Mouse (Mus musculus) heart, embryonic 10.5 days (tissue): Measurements from ENCODE around the gene Exosc5. TPM values are rescaled to one million over a fixed set of nuclear protein-coding genes. Genes with fewer than 3 reads are reported as not detected.

Source experiments
- DNase-seq: peaks from one replicate; pipeline ENCODE4 v3.0.0-alpha.2; 2017; ENCODE audit warnings: low spot score
- H3K27ac ChIP-seq: fragments of 300-500 bp; sonication (generic); 2 replicates; pipeline ENCODE4 v1.5.1; 2016; ENCODE audit warnings: mild to moderate bottlenecking
- H3K27me3 ChIP-seq: fragments of 300-500 bp; sonication (generic); 2 replicates; pipeline ENCODE4 v1.6.1; 2016; ENCODE audit warnings: mild to moderate bottlenecking; ENCODE audit not compliant: poor library complexity, insufficient read depth, severe bottlenecking
- H3K36me3 ChIP-seq: fragments of 300-500 bp; sonication (generic); 2 replicates; pipeline ENCODE4 v1.6.1; 2016; ENCODE audit warnings: mild to moderate bottlenecking, moderate library complexity
- H3K4me1 ChIP-seq: fragments of 300-500 bp; sonication (generic); 2 replicates; pipeline ENCODE4 v1.6.1; 2016; ENCODE audit warnings: mild to moderate bottlenecking
- H3K4me3 ChIP-seq: fragments of 300-500 bp; sonication (generic); 2 replicates; pipeline ENCODE4 v1.5.1; 2016; ENCODE audit warnings: mild to moderate bottlenecking, moderate library complexity
- H3K9me3 ChIP-seq: fragments of 300-500 bp; sonication (generic); 2 replicates; pipeline ENCODE4 v1.6.1; 2016; ENCODE audit warnings: mild to moderate bottlenecking, moderate library complexity
- WGBS: fragments of 180-500 bp; shearing (Covaris S2); methylation state at CpG from one replicate; pipeline ENCODE4 v1.1.7; 2016; 5-methylcytosine and 5-hydroxymethylcytosine counted together
- polyA plus RNA-seq: library from polyadenylated mRNA; unstranded; fragments of >200 nt; fragmentation: Nextera tagmentation; extraction: Ambion mirVana; gene quantifications from 2 replicates; pipeline ENCODE4 v1.2.1, GENCODE M21; 2016

Exosc5 gene
- polyA plus RNA-seq, result 50.6 and 74.8 TPM in 2 replicates

- peak; percentile 100 for DNase-seq
- H3K27me3 ChIP-seq, result no peaks in the 10 kb centered on the region
- H3K27ac ChIP-seq, result peak within 1 kb of the TSS; percentile 93
These were observed at the start of gene Exosc5, which contains the start of gene Bckdha for GRCm38 (mm10) chr7:25658657-25659472. Exosc5 (plus strand) TSS chr7:25659164. Bckdha (minus strand) TSS chr7:25658981.

GRCm38 (mm10) chr7:25610056-25610455 is 48.9 kb upstream of the Exosc5 start:
- Histone ChIP-seq H3K9me3 (no peaks in the 10 kb centered on the region), H3K36me3 (no peaks in the 10 kb centered on the region), H3K4me1 (no peaks in the 10 kb centered on the region), H3K4me3 (no peak overlapping the region), H3K27ac (no peak overlapping the region), H3K27me3 (0 out of 2 replicates have a peak, but pooled peaks cover 5% of the 10 kb centered on the region)
- 33% methylated on average over 6 of the region's 6 CpGs for WGBS
- DNase-seq, result peak; percentile 20

More at GRCm38 (mm10) chr7:25658657-25659472, at the start of gene Exosc5, which contains the start of gene Bckdha:
- Histone ChIP-seq H3K4me3 (peak within 1 kb of the TSS; percentile 73), H3K36me3 (peaks cover 13% of the 10 kb centered on the region), H3K4me1 (peaks cover 4% of the 10 kb centered on the region; the same call in 1 of the 2 replicates), H3K9me3 (no peaks in the 10 kb centered on the region)
- under 1% methylated on average over 50 of the region's 50 CpGs for WGBS

GRCm38 (mm10) chr7:25611501-25611900 is 47.5 kb upstream of the Exosc5 start:
- WGBS, result 48% methylated on average over 7 of the region's 7 CpGs
- no peak overlapping the region for H3K4me3 ChIP-seq
- H3K27ac ChIP-seq, result no peak overlapping the region
- no peaks in the 10 kb centered on the region for H3K4me1 ChIP-seq
- peaks cover 8% of the 10 kb centered on the region; the same call in 1 of the 2 replicates for H3K27me3 ChIP-seq
- H3K9me3 ChIP-seq, result no peaks in the 10 kb centered on the region
- H3K36me3 ChIP-seq, result no peaks in the 10 kb centered on the region
- no peak for DNase-seq

GRCm38 (mm10) chr7:25614086-25614485 is 44.9 kb upstream of the Exosc5 start:
- 86% methylated on average over 5 of the region's 5 CpGs for WGBS
- H3K4me1 ChIP-seq, result no peaks in the 10 kb centered on the region
- no peak overlapping the region for H3K27ac ChIP-seq
- H3K27me3 ChIP-seq, result peaks cover 8% of the 10 kb centered on the region; the same call in 1 of the 2 replicates
- DNase-seq, result peak; percentile 59
- no peaks in the 10 kb centered on the region for H3K36me3 ChIP-seq
- H3K4me3 ChIP-seq, result no peak overlapping the region
- H3K9me3 ChIP-seq, result no peaks in the 10 kb centered on the region

- peaks cover 6% of the 10 kb centered on the region; the same call in 1 of the 2 replicates for H3K4me1 ChIP-seq
- DNase-seq, result peak; percentile 66
- H3K27ac ChIP-seq, result no peak overlapping the region
- no peaks in the 10 kb centered on the region for H3K36me3 ChIP-seq
- peaks cover 8% of the 10 kb centered on the region; the same call in 1 of the 2 replicates for H3K27me3 ChIP-seq
- 62% methylated on average over 21 of the region's 21 CpGs for WGBS
- no peaks in the 10 kb centered on the region for H3K9me3 ChIP-seq
- H3K4me3 ChIP-seq, result no peak overlapping the region
These were observed 43.9 kb upstream of the Exosc5 start for GRCm38 (mm10) chr7:25614831-25615705.

GRCm38 (mm10) chr7:25615706-25616011 is 43.3 kb upstream of the Exosc5 start, which contains the start of gene Erich4:
Erich4 (minus strand) TSS chr7:25615892.
- WGBS, result 75% methylated on average over 5 of the region's 5 CpGs
- H3K36me3 ChIP-seq, result peaks cover under 1% of the 10 kb centered on the region; the same call in 1 of the 2 replicates
- H3K9me3 ChIP-seq, result no peaks in the 10 kb centered on the region
- H3K27ac ChIP-seq, result no peak within 1 kb of the TSS
- peaks cover 8% of the 10 kb centered on the region; the same call in 1 of the 2 replicates for H3K27me3 ChIP-seq
- DNase-seq, result no peak
- H3K4me3 ChIP-seq, result no peak within 1 kb of the TSS
- peaks cover 8% of the 10 kb centered on the region; the same call in 1 of the 2 replicates for H3K4me1 ChIP-seq

GRCm38 (mm10) chr7:25617376-25618160 is 41.4 kb upstream of the Exosc5 start:
- WGBS, result 78% methylated on average over 10 of the region's 10 CpGs
- Histone ChIP-seq H3K27ac (no peak overlapping the region), H3K27me3 (peaks cover 3% of the 10 kb centered on the region; the same call in 1 of the 2 replicates), H3K9me3 (no peaks in the 10 kb centered on the region), H3K4me3 (no peak overlapping the region), H3K4me1 (peaks cover 8% of the 10 kb centered on the region; the same call in 1 of the 2 replicates), H3K36me3 (peaks cover 19% of the 10 kb centered on the region)
- peak; percentile 65 for DNase-seq

- H3K36me3 ChIP-seq, result peaks cover 32% of the 10 kb centered on the region
- WGBS, result 2% methylated on average over 53 of the region's 53 CpGs
- H3K4me1 ChIP-seq, result peaks cover 8% of the 10 kb centered on the region; the same call in 1 of the 2 replicates
- peak within 1 kb of the TSS; percentile 89 for H3K27ac ChIP-seq
- H3K4me3 ChIP-seq, result peak within 1 kb of the TSS; percentile 83
- DNase-seq, result peak; percentile 98
- H3K9me3 ChIP-seq, result no peaks in the 10 kb centered on the region
- H3K27me3 ChIP-seq, result peaks cover 3% of the 10 kb centered on the region; the same call in 1 of the 2 replicates
These were observed 39.9 kb upstream of the Exosc5 start, which contains the start of gene Dmac2 for GRCm38 (mm10) chr7:25618865-25619721. Dmac2 (plus strand) TSS chr7:25619414.

- peaks cover 3% of the 10 kb centered on the region; the same call in 1 of the 2 replicates for H3K27me3 ChIP-seq
- H3K36me3 ChIP-seq, result peaks cover 37% of the 10 kb centered on the region
- H3K4me1 ChIP-seq, result peaks cover 9% of the 10 kb centered on the region
- peak overlapping the region; percentile 83 for H3K4me3 ChIP-seq
- WGBS, result 19% methylated on average over 5 of the region's 5 CpGs
- no peak for DNase-seq
- no peaks in the 10 kb centered on the region for H3K9me3 ChIP-seq
- peak overlapping the region; percentile 89 for H3K27ac ChIP-seq
These were observed 39.3 kb upstream of the Exosc5 start for GRCm38 (mm10) chr7:25619722-25619991.

- peaks cover 14% of the 10 kb centered on the region for H3K4me1 ChIP-seq
- 91% methylated on average over 5 of the region's 5 CpGs for WGBS
- DNase-seq, result peak; percentile 58
- peak overlapping the region; percentile 83 for H3K4me3 ChIP-seq
- H3K36me3 ChIP-seq, result peaks cover 41% of the 10 kb centered on the region
- H3K27me3 ChIP-seq, result peaks cover 3% of the 10 kb centered on the region; the same call in 1 of the 2 replicates
- no peaks in the 10 kb centered on the region for H3K9me3 ChIP-seq
- H3K27ac ChIP-seq, result no peak overlapping the region
These were observed 38.9 kb upstream of the Exosc5 start for GRCm38 (mm10) chr7:25620101-25620500.

GRCm38 (mm10) chr7:25620751-25621150 is 38.2 kb upstream of the Exosc5 start:
- H3K9me3 ChIP-seq, result no peaks in the 10 kb centered on the region
- H3K36me3 ChIP-seq, result peaks cover 47% of the 10 kb centered on the region
- no peak overlapping the region for H3K27ac ChIP-seq
- H3K4me1 ChIP-seq, result peaks cover 17% of the 10 kb centered on the region
- no peaks in the 10 kb centered on the region for H3K27me3 ChIP-seq
- 89% methylated on average over 11 of the region's 11 CpGs for WGBS
- peak; percentile 31 for DNase-seq
- H3K4me3 ChIP-seq, result no peak overlapping the region
